Mouse (Mus musculus) heart, adult 2 months (tissue): ENCODE measurements around the gene Rpl3.

Experiments
- CTCF ChIP-seq: fragments of 200-600 bp; IDR thresholded peaks from 2 replicates; pipeline ENCODE4 v1.8.1; 2022; ENCODE audit warnings: antibody characterized with exemption, mild to moderate bottlenecking, moderate library complexity
- EP300 ChIP-seq: fragments of 200-500 bp; IDR thresholded peaks from 2 replicates; pipeline ENCODE4 v1.6.1; 2011; ENCODE audit warnings: low read depth, low read length, control low read depth; ENCODE audit not compliant: insufficient read depth
- POLR2A ChIP-seq: fragments of 200-500 bp; IDR thresholded peaks from 2 replicates; pipeline ENCODE4 v1.6.1; 2011; ENCODE audit warnings: mild to moderate bottlenecking, low read depth, low read length, control low read depth; ENCODE audit not compliant: insufficient read depth

DNA sequence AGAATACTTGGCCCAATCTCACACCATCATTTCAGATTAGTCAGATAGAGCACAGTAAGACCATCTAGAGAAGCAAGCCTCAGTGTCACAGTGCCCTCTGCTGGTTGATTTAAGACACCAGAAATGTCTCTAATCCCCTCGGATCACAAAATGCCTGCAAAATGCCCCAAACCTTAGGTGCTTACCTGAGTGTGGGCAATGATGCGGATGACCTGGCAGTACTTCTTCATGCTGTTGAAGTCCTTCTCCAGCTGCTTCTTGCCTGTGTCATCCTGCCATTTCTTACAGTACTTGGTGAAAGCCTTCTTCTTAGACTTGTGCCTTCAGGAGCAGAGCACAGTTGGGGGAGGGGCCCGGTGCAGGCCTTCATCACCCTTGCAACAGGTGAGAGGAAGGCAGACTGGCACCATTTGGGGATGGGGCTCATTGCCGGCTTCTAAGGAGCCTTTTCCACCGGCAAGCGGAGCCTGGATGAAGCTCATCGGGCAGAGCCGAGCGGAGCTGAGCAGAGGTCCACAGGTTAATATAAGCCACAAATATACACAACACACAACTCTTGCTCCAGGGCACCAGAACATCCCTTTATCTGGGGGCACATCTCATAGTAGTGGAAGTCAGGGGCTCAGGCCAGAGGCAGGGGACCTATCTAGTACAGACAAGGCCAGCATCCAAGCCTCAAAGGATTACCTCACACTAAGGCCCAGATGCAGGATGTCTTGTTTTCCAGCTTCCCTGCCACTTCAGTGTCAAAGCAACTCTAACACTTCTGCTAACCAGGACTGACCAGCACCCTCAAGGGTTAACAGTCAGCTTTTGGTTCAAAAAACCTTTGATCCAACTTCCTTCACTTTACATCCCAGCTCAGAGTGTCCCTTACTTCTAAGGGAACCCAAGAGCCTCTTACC lies 10.7 kb downstream of the Rpl3 start:
- peak; percentile 80 for TF ChIP-seq CTCF
- no peak for TF ChIP-seq POLR2A
- TF ChIP-seq EP300, result no peak
